Mouse (Mus musculus) liver, embryonic 12.5 days (tissue): ENCODE results near the gene Net1. TPM values are rescaled to one million over a fixed set of nuclear protein-coding genes. Genes with fewer than 3 reads are reported as not detected.
"Not testable (repeated sequence)": the region's sequence is repeated elsewhere in the genome, so short reads cannot be mapped to it uniquely, and the experiment has no call there.

Experiments
- ATAC-seq: fragments of 200-750 bp; cut with Nextera tagmentation; 2 replicates; pipeline ENCODE4 v1.8.0; 2017; ENCODE audit warnings: moderate number of reproducible peaks, mild to moderate bottlenecking, moderate library complexity
- H3K27ac ChIP-seq: fragments of 300-500 bp; sonication (generic); 2 replicates; pipeline ENCODE4 v1.5.1; 2016; ENCODE audit warnings: mild to moderate bottlenecking
- H3K27me3 ChIP-seq: fragments of 300-500 bp; sonication (generic); replicated peaks from 2 replicates; pipeline ENCODE4 v1.6.1; 2016; ENCODE audit warnings: mild to moderate bottlenecking, moderate library complexity
- H3K36me3 ChIP-seq: fragments of 300-500 bp; sonication (generic); 2 replicates; pipeline ENCODE4 v1.6.1; 2016; ENCODE audit warnings: mild to moderate bottlenecking, moderate library complexity
- H3K4me1 ChIP-seq: fragments of 300-500 bp; sonication (generic); 2 replicates; pipeline ENCODE4 v1.6.1; 2016
- H3K4me2 ChIP-seq: fragments of 300-500 bp; sonication (generic); 2 replicates; pipeline ENCODE4 v1.6.1; 2016; ENCODE audit warnings: mild to moderate bottlenecking, moderate library complexity
- H3K4me3 ChIP-seq: fragments of 300-500 bp; sonication (generic); 2 replicates; pipeline ENCODE4 v1.5.1; 2016; ENCODE audit warnings: mild to moderate bottlenecking, moderate library complexity
- H3K9ac ChIP-seq: fragments of 300-500 bp; sonication (generic); 2 replicates; pipeline ENCODE4 v1.6.1; 2016; ENCODE audit warnings: mild to moderate bottlenecking, moderate library complexity
- H3K9me3 ChIP-seq: fragments of 300-500 bp; sonication (generic); replicated peaks from 2 replicates; pipeline ENCODE4 v1.6.1; 2016; ENCODE audit warnings: mild to moderate bottlenecking, moderate library complexity
- WGBS: fragments of 180-500 bp; shearing (Covaris S2); methylation state at CpG from one replicate; pipeline ENCODE4 v1.1.7; 2016; ENCODE audit not compliant: insufficient replicate concordance; 5-methylcytosine and 5-hydroxymethylcytosine counted together
- microRNA-seq: library from miRNA; unstranded; fragments of <30 nt; microRNA quantifications from one replicate; pipeline ENCODE4, GENCODE M21; 2017
- polyA plus RNA-seq: library from polyadenylated mRNA; unstranded; fragments of >200 nt; fragmentation: Nextera tagmentation; extraction: Ambion mirVana; gene quantifications from 2 replicates; pipeline ENCODE4 v1.2.1, GENCODE M21; 2016

Net1 gene
- polyA plus RNA-seq, 1 experiment from 2014 or later = 67.4 TPM

DNA sequence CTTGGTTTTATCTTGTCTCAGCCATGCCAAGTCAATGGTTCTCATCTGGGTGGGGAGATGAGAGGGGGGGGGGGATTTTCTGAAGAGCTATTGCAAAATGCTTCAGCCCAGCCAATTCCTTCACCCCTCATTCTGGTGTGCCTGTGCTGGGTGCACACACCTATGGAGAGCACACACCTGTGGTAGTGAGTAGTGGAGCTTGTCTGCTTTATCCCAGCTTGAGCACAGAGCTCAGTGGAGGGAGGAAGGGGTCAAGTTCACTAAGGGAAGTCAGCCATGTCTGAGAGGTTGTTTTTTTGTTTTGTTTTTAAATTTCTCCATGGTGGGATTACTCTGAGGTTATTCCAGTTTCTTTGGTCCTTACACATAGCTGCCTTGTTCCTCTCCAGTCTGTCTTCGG lies 61.8 kb downstream of the Net1 start:
- Histone ChIP-seq H3K9ac (no peak overlapping the region), H3K4me1 (peaks cover 14% of the 10 kb centered on the region), H3K27me3 (no peaks in the 10 kb centered on the region), H3K4me2 (no peak overlapping the region), H3K27ac (no peak overlapping the region), H3K36me3 (no peaks in the 10 kb centered on the region), H3K9me3 (no peaks in the 10 kb centered on the region), H3K4me3 (no peak overlapping the region)
- 43% methylated on average over 1 of the region's 1 CpGs for WGBS
- ATAC-seq = no peak

DNA sequence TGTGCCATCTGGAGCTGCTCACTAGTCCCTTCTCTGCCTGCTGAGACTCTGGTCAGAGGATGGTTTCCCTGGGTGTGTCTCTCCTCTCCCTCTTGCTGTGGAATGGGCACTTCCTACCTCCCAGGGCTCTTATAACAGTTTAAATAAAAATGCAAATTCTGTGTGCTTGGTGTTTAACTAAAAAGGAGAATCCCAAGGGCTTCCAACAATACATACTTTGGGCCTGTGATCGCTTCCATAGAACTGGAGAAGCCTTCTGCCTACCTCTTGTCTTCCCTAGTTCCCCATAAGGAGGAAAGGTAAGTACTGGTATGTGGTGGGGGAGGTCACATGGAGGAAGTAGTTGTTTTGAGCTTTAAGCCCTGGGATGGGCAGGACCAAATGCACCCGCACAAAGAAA lies 63.2 kb downstream of the Net1 start:
- ATAC-seq = no peak
- Histone ChIP-seq H3K4me2 (no peak overlapping the region), H3K27ac (no peak overlapping the region), H3K36me3 (no peaks in the 10 kb centered on the region), H3K4me3 (no peak overlapping the region), H3K9me3 (no peaks in the 10 kb centered on the region), H3K9ac (no peak overlapping the region), H3K4me1 (peaks cover 6% of the 10 kb centered on the region; the same call in 1 of the 2 replicates), H3K27me3 (no peaks in the 10 kb centered on the region; the same call in 1 of the 2 replicates)
- 55% methylated on average over 2 of the region's 2 CpGs for WGBS

DNA sequence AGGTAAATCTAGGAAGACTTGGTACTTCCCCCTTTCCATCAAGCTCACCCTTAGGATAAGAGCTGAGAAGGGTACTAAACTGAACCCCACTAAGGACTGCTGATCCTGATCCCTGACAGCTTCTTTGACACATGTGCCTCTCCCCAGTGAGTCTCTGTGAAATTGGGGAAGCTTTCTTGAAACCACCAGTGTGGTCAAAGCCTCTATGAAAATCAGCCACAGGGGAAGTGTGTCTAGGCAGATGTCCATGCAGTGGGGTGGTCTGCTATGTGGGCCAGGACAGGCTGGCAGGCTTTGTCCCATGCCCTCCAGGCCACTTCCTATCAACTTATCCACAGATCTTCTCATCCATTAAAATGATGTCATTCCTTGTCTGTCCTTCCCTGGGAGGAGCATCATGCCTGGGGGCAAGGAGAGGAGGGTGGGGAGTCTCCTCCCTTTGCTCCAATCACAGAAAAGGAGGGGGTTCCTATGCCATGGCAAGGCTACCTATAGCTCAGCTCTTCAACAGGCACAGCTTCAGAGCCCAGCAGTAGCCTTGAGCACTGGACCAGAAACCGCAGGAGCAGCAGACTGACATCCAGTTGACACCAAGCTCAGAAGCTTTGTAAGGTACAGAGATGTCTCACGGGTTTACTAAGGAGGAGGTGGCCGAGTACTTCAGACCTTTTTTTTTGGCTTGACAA lies 64.2 kb downstream of the Net1 start, which contains the start of gene Calm5:
Gene Calm5 (plus strand): TSS at position 526 of the 686 bp plus-strand sequence.
- 46% methylated on average over 3 of the region's 3 CpGs for WGBS
- ATAC-seq = 0 out of 2 replicates have a peak, but pooled peaks have one; percentile 15
- H3K4me2 ChIP-seq = not testable (repeated sequence)

DNA sequence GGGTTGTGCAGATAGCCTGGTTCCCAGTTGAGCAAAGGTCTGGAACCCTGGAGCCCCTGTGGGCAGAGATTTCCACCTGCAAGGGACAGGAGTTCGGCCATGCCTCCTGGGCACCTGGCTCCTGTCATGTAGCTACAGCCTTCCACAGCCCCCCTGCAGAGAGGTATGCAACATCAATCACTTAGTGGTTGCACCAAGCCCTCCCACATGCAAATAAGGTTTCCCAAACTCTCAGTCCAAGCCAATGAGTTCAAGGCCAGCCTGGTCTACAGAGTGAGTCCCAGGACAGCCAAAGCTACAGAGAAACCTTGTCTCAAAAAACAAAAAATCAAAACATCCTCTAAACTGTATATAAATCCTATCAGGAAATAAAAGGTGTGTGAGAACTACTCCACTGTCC lies 67.7 kb downstream of the Net1 start:
- no peak overlapping the region for H3K9ac ChIP-seq
- 70% methylated on average over 1 of the region's 1 CpGs for WGBS
- H3K4me3 ChIP-seq = no peak overlapping the region
- ATAC-seq = no peak
- H3K27ac ChIP-seq = no peak overlapping the region
- H3K4me2 ChIP-seq = no peak overlapping the region
- H3K36me3 ChIP-seq = no peaks in the 10 kb centered on the region
- H3K9me3 ChIP-seq = no peaks in the 10 kb centered on the region
- no peaks in the 10 kb centered on the region for H3K4me1 ChIP-seq
- no peaks in the 10 kb centered on the region; the same call in 1 of the 2 replicates for H3K27me3 ChIP-seq

More for the DNA sequence above, 64.2 kb downstream of the Net1 start, which contains the start of gene Calm5:
- not testable (repeated sequence) for H3K36me3 ChIP-seq, H3K27ac ChIP-seq, H3K9ac ChIP-seq, H3K9me3 ChIP-seq, H3K4me3 ChIP-seq, H3K27me3 ChIP-seq, H3K4me1 ChIP-seq

DNA sequence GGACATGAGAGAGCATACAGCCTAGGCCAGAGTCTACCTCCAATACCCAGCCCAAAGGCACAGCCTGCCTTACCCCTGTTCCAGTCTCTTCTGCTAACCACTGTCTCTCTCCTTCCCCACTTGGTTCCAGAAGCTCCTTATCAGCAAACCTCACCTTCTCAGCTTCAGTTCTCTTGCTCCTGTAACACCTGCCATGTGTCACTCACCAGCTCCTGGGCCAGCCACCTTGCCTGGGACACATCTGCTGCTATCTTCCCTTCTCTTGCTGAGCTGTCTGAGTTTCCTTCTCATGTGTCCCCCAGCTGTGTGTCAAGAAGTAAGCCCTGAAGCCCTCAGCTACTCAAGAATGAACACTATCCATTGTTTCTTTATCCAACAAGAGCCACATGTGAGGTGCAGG lies 77.4 kb downstream of the Net1 start:
- not testable (repeated sequence) for H3K4me2 ChIP-seq, H3K4me1 ChIP-seq, H3K4me3 ChIP-seq, H3K36me3 ChIP-seq, H3K9ac ChIP-seq, H3K27ac ChIP-seq, H3K27me3 ChIP-seq, H3K9me3 ChIP-seq
- peak; percentile 60 for ATAC-seq

DNA sequence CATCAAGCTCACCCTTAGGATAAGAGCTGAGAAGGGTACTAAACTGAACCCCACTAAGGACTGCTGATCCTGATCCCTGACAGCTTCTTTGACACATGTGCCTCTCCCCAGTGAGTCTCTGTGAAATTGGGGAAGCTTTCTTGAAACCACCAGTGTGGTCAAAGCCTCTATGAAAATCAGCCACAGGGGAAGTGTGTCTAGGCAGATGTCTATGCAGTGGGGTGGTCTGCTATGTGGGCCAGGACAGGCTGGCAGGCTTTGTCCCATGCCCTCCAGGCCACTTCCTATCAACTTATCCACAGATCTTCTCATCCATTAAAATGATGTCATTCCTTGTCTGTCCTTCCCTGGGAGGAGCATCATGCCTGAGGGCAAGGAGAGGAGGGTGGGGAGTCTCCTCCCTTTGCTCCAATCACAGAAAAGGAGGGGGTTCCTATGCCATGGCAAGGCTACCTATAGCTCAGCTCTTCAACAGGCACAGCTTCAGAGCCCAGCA lies 80.7 kb downstream of the Net1 start, which contains the start of gene Calm4:
Gene Calm4 (plus strand): TSS at position 446 of the 496 bp plus-strand sequence.
- H3K4me3 ChIP-seq, H3K36me3 ChIP-seq, H3K27me3 ChIP-seq, H3K4me2 ChIP-seq, H3K27ac ChIP-seq, ATAC-seq, H3K9ac ChIP-seq, H3K9me3 ChIP-seq, H3K4me1 ChIP-seq: not testable (repeated sequence)

DNA sequence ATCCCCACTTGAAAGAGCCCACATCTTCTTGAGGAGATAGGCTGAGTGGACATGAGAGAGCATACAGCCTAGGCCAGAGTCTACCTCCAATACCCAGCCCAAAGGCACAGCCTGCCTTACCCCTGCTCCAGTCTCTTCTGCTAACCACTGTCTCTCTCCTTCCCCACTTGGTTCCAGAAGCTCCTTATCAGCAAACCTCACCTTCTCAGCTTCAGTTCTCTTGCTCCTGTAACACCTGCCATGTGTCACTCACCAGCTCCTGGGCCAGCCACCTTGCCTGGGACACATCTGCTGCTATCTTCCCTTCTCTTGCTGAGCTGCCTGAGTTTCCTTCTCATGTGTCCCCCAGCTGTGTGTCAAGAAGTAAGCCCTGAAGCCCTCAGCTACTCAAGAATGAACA lies 84.4 kb downstream of the Net1 start:
- H3K9me3 ChIP-seq, H3K9ac ChIP-seq, H3K36me3 ChIP-seq, H3K4me3 ChIP-seq, H3K27ac ChIP-seq, H3K4me1 ChIP-seq, H3K27me3 ChIP-seq, H3K4me2 ChIP-seq: not testable (repeated sequence)
- ATAC-seq = peak; percentile 68

DNA sequence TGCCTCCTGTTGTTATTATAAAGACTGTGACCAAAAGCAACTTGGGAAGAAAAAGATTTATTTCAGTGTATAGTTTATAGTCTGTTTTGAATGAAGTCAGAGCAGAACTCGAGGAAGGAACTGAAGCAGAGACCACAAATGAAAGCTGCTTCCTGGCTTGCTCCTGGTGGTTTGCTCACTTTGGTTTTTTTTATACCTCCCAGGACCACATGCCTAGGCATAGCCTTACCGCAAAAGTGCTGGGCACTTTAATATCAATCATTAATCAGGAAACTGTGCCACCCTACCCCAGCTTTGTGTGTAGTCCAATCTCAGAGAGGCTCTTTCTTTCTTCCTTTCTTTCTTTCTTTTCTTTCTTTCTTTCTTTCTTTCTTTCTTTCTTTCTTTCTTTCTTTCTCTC lies 85.6 kb downstream of the Net1 start:
- Histone ChIP-seq H3K9ac (no peak overlapping the region), H3K4me3 (no peak overlapping the region), H3K9me3 (no peaks in the 10 kb centered on the region), H3K4me2 (no peak overlapping the region), H3K4me1 (no peaks in the 10 kb centered on the region), H3K27ac (no peak overlapping the region), H3K27me3 (no peaks in the 10 kb centered on the region), H3K36me3 (no peaks in the 10 kb centered on the region)
- no peak for ATAC-seq
- 9% methylated on average over 2 of the region's 2 CpGs for WGBS

Small RNA genes lying within 50 kb of the gene (microRNA-seq; reads per million reads assigned to microRNA genes)
- not detected for gene Gm22460

Other genes starting within 250 kb of the Net1 start
- gene Calml3, start 113.9 kb downstream of the Net1 start, polyA plus RNA-seq = not detected in 2 replicates
- gene Calm4, start 80.5 kb downstream of the Net1 start, polyA plus RNA-seq = not detected in 2 replicates
- gene Calm5, start 64.0 kb downstream of the Net1 start, polyA plus RNA-seq = not detected in 2 replicates
- gene Tubal3, start 54 bp upstream of the Net1 start, polyA plus RNA-seq = not detected in 2 replicates
- not detected in 2 replicates for gene Ucn3, start 27.1 kb upstream of the Net1 start, polyA plus RNA-seq
- 0.12 and 0.13 TPM in 2 replicates for gene Akr1c14, start 130.8 kb upstream of the Net1 start, polyA plus RNA-seq
- gene Akr1c18, start 232.4 kb upstream of the Net1 start, polyA plus RNA-seq = 0.47 and 0.63 TPM in 2 replicates